Mouse (Mus musculus) pancreas, adult 10 weeks (tissue): ENCODE results near the gene Gm20877. TPM values are rescaled to one million over a fixed set of nuclear protein-coding genes. Genes with fewer than 3 reads are reported as not detected.

Experiments
- polyA plus RNA-seq: library from polyadenylated mRNA; stranded (reverse); fragments of 350-450 nt; fragmentation: Illumina TruSeq; extraction: RNeasy Lipid Tissue Mini Kit (QIAGEN cat#74804); gene quantifications from one replicate; pipeline ENCODE4 v1.2.3, GENCODE M21; 2015; ENCODE audit warnings: low read depth, low replicate concordance; ENCODE audit not compliant: insufficient read depth

Gm20877 gene
- not detected for polyA plus RNA-seq

DNA sequence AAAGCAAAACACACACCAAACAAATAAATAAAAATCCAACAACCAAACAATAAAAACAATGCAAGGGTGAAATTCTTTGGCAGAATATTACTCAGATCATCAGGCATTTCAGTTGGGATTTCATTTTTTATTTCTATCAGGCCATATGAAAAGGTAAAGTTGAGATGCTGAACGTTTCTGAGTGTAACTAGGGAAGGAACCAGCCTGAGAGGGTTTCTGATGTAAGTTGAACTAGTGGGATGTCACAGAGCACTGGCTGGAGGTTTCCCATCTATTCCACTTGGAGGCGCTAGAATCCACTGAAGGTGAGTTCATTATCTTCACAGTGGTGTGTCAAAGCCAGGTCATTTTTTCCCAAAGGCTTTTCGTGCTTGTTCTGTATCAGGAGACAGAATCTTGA is at the start of gene Gm20877:
Gene Gm20877, plus strand, starts transcription at position 301 of the 400 bp plus-strand sequence.

